Mouse (Mus musculus) gastrocnemius, adult 2 months (tissue): Measurements from ENCODE around the gene Moxd1. TPM values are rescaled to one million over a fixed set of nuclear protein-coding genes. Genes with fewer than 3 reads are reported as not detected.

Source experiments
- DNase-seq: peaks from one replicate; pipeline ENCODE4 v3.0.0; 2022
- H3K27ac ChIP-seq: fragments of 200-600 bp; 2 replicates; pipeline ENCODE4 v1.8.1; 2022; ENCODE audit warnings: mild to moderate bottlenecking
- H3K4me3 ChIP-seq: fragments of 200-600 bp; 2 replicates; pipeline ENCODE4 v1.8.1; 2022; ENCODE audit warnings: mild to moderate bottlenecking, moderate library complexity
- CTCF ChIP-seq: fragments of 200-600 bp; IDR thresholded peaks from 2 replicates; pipeline ENCODE4 v1.8.1; 2022; ENCODE audit warnings: antibody characterized with exemption, mild to moderate bottlenecking, moderate library complexity
- intact Hi-C: fragments of 180-260 bp; cut with DNase I; formaldehyde crosslinking; loops from one replicate; pipeline ENCODE4 v1.15.1; 2025
- total RNA-seq, 2 experiments: library from RNA; stranded (reverse); gene quantifications; 2 replicates each; pipeline ENCODE4 v1.2.3; 2021

Moxd1 gene
- total RNA-seq, 2 experiments from 2014 or later = 0.28 to 0.94 TPM

- no peak overlapping the region for H3K27ac ChIP-seq
- intact Hi-C loops = no loop called here
- DNase-seq = no peak
- no peak for TF ChIP-seq CTCF
- no peak overlapping the region for H3K4me3 ChIP-seq
These were observed 117.9 kb downstream of the Moxd1 start for GRCm38 (mm10) chr10:24341214-24341589.

- no peak overlapping the region for H3K4me3 ChIP-seq
- intact Hi-C loops = no loop called here
- no peak for DNase-seq
- no peak for TF ChIP-seq CTCF
- H3K27ac ChIP-seq = no peak overlapping the region
These were observed 119.8 kb downstream of the Moxd1 start for GRCm38 (mm10) chr10:24343068-24343467.

Other genes with a start within 250 kb of the Moxd1 start
- not detected for gene Taar6, start 237.9 kb upstream of the Moxd1 start, total RNA-seq
- not detected for gene Taar7a, start 230.0 kb upstream of the Moxd1 start, total RNA-seq
- not detected for gene Taar7b, start 223.6 kb upstream of the Moxd1 start, total RNA-seq
- gene Taar7d, start 196.3 kb upstream of the Moxd1 start, total RNA-seq = not detected
- not detected for gene Taar7e, start 185.9 kb upstream of the Moxd1 start, total RNA-seq
- gene Taar7f, start 174.0 kb upstream of the Moxd1 start, total RNA-seq = not detected
- not detected for gene Taar8a, start 147.0 kb upstream of the Moxd1 start, total RNA-seq
- gene Taar8b, start 131.2 kb upstream of the Moxd1 start, total RNA-seq = not detected
- not detected for gene Taar8c, start 121.6 kb upstream of the Moxd1 start, total RNA-seq
- gene Taar9, start 114.0 kb upstream of the Moxd1 start, total RNA-seq = not detected
- 10 to 100 TPM; 21.7 to 26.1 TPM for gene Stx7, start 74.2 kb upstream of the Moxd1 start, total RNA-seq